Mouse (Mus musculus): ENCODE data around the gene Arl3.

GRCm38 (mm10) chr19:46571878-46572244, 1.1 kb downstream of the Arl3 start:
- no peak for TF ChIP-seq POLR2A (IDR thresholded peaks at IDR 0.05; ENCODE audit: low read depth, low read length)
- no peak for TF ChIP-seq CTCF (IDR thresholded peaks at IDR 0.05; ENCODE audit: extremely low read depth, insufficient read depth, insufficient read length, insufficient replicate concordance)
